Mouse (Mus musculus) adrenal gland, postnatal 25 days (tissue): Measurements from ENCODE around the gene Zc3h7b. TPM values are rescaled to one million over a fixed set of nuclear protein-coding genes. Genes with fewer than 3 reads are reported as not detected.

ENCODE experiments used
- DNase-seq: peaks from one replicate; pipeline ENCODE4 v3.0.0; 2021; ENCODE audit warnings: mixed read lengths
- total RNA-seq: library from RNA; stranded (reverse); gene quantifications from 2 replicates; pipeline ENCODE4 v1.2.3, GENCODE M21; 2021

The Zc3h7b gene
- total RNA-seq, 1 experiment from 2014 or later = 84.2 TPM

GRCm38 (mm10) chr15:81792444-81792843, 47.6 kb downstream of the Zc3h7b start:
- DNase-seq = no peak

- no peak for DNase-seq
Observed at GRCm38 (mm10) chr15:81796228-81796627, 51.4 kb downstream of the Zc3h7b start.

- no peak for DNase-seq
Observed at GRCm38 (mm10) chr15:81797861-81798260, 53.0 kb downstream of the Zc3h7b start.

- DNase-seq = no peak
Observed at GRCm38 (mm10) chr15:81798421-81798820, 53.6 kb downstream of the Zc3h7b start.

GRCm38 (mm10) chr15:81800391-81800790, 55.5 kb downstream of the Zc3h7b start:
- no peak for DNase-seq

GRCm38 (mm10) chr15:81802001-81802890, 57.4 kb downstream of the Zc3h7b start, which contains the start of gene Tef:
Gene Tef, plus strand, starts transcription at chr15:81802421.
- peak; percentile 100 for DNase-seq

- peak; percentile 26 for DNase-seq
Observed at GRCm38 (mm10) chr15:81802941-81803351, 58.1 kb downstream of the Zc3h7b start.

GRCm38 (mm10) chr15:81803425-81803951, 58.6 kb downstream of the Zc3h7b start:
- no peak for DNase-seq

- DNase-seq = no peak
Observed at GRCm38 (mm10) chr15:81804172-81804571, 59.3 kb downstream of the Zc3h7b start.

- DNase-seq = no peak
Observed at GRCm38 (mm10) chr15:81804883-81805282, 60.0 kb downstream of the Zc3h7b start.

- peak; percentile 72 for DNase-seq
Observed at GRCm38 (mm10) chr15:81805624-81806023, 60.8 kb downstream of the Zc3h7b start.

GRCm38 (mm10) chr15:81806621-81807404, 62.0 kb downstream of the Zc3h7b start:
- DNase-seq = no peak

GRCm38 (mm10) chr15:81808799-81809198, 63.9 kb downstream of the Zc3h7b start:
- no peak for DNase-seq

GRCm38 (mm10) chr15:81809550-81809949, 64.7 kb downstream of the Zc3h7b start:
- no peak for DNase-seq

- peak; percentile 83 for DNase-seq
Observed at GRCm38 (mm10) chr15:81810150-81810549, 65.3 kb downstream of the Zc3h7b start.

- DNase-seq = peak; percentile 99
Observed at GRCm38 (mm10) chr15:81810671-81811598, 66.1 kb downstream of the Zc3h7b start.

GRCm38 (mm10) chr15:81811599-81811996, 66.7 kb downstream of the Zc3h7b start:
- peak; percentile 70 for DNase-seq

- no peak for DNase-seq
Observed at GRCm38 (mm10) chr15:81812287-81812686, 67.4 kb downstream of the Zc3h7b start.

- DNase-seq = no peak
Observed at GRCm38 (mm10) chr15:81812696-81813631, 68.1 kb downstream of the Zc3h7b start.

- no peak for DNase-seq
Observed at GRCm38 (mm10) chr15:81813986-81814705, 69.3 kb downstream of the Zc3h7b start.
